Mouse (Mus musculus) CH12.LX (cell line): Measurements from ENCODE around the gene Pdcd4. TPM values are rescaled to one million over a fixed set of nuclear protein-coding genes. Genes with fewer than 3 reads are reported as not detected.
A peak's percentile ranks its signal among the peaks of the same experiment; 100 is the strongest.

Experiments
- DNase-seq: peaks from one replicate; pipeline ENCODE4 v3.0.0-alpha.2; 2013; ENCODE audit errors: extremely low read depth
- H3K27ac ChIP-seq: 2 replicates; pipeline ENCODE4 v1.5.1; 2012; ENCODE audit warnings: low read depth, mild to moderate bottlenecking, control low read depth, moderate library complexity; ENCODE audit not compliant: insufficient read depth
- H3K27me3 ChIP-seq: replicated peaks from 2 replicates; pipeline ENCODE3; 2012; ENCODE audit warnings: inconsistent platforms
- H3K36me3 ChIP-seq, 2 experiments: replicated peaks in 1 of 2; 2 replicates each; pipeline versions ENCODE3 to v1.6.1; 2012; ENCODE audit warnings: inconsistent platforms in 1 of 2, low read length in 1 of 2, mild to moderate bottlenecking in 1 of 2, mixed read lengths in 1 of 2, moderate library complexity in 1 of 2; ENCODE audit not compliant: control insufficient read depth in 1 of 2, insufficient read depth in 1 of 2
- H3K4me1 ChIP-seq, 2 experiments: 2 replicates each; pipeline ENCODE4 v1.6.1; 2012; ENCODE audit warnings: inconsistent platforms in 1 of 2, moderate library complexity in 1 of 2; ENCODE audit not compliant: insufficient read depth in 2 of 2, control insufficient read depth in 1 of 2
- H3K4me2 ChIP-seq: 2 replicates; pipeline ENCODE4 v1.6.1; 2012; ENCODE audit warnings: low read depth, mild to moderate bottlenecking, control low read depth; ENCODE audit not compliant: poor library complexity, insufficient read depth, severe bottlenecking
- H3K4me3 ChIP-seq, 3 experiments: fragments of 150-350 bp in 1 of 3; sonication (generic) in 1 of 3; replicated peaks in 1 of 3; 2 replicates each; pipeline versions ENCODE3 to v1.5.1; 2011 to 2012; ENCODE audit warnings: low read depth in 2 of 3, low read length in 2 of 3, mild to moderate bottlenecking in 2 of 3, moderate library complexity in 2 of 3, control low read depth in 1 of 3, improper control_type of control experiment in 1 of 3, inconsistent platforms in 1 of 3, mixed read lengths in 1 of 3; ENCODE audit not compliant: poor library complexity in 1 of 3
- H3K79me2 ChIP-seq: replicated peaks from 2 replicates; pipeline ENCODE4 v1.6.1; 2012; ENCODE audit warnings: mild to moderate bottlenecking, moderate library complexity; ENCODE audit not compliant: control insufficient read depth, poor library complexity, insufficient read depth, severe bottlenecking; ENCODE audit errors: extremely low read depth
- H3K9ac ChIP-seq: 2 replicates; pipeline ENCODE4 v1.6.1; 2012; ENCODE audit warnings: low read depth, mild to moderate bottlenecking, control low read depth, moderate library complexity; ENCODE audit not compliant: insufficient read depth
- H3K9me3 ChIP-seq: replicated peaks from 2 replicates; pipeline ENCODE3; 2012; ENCODE audit warnings: low read length, inconsistent platforms, mixed read lengths
- CHD2 ChIP-seq: IDR thresholded peaks from 2 replicates; pipeline ENCODE4 v1.6.1; 2011; ENCODE audit warnings: low read length, improper control_type of control experiment
- IRF4 ChIP-seq: IDR thresholded peaks from 2 replicates; pipeline ENCODE4 v1.6.1; 2014; ENCODE audit warnings: low read depth, mild to moderate bottlenecking, inconsistent platforms, low read length, improper control_type of control experiment
- JUND ChIP-seq: conservative IDR thresholded peaks from 2 replicates; pipeline ENCODE4 v1.6.1; 2011; ENCODE audit warnings: low read depth, low read length, improper control_type of control experiment
- MXI1 ChIP-seq: IDR thresholded peaks from 2 replicates; pipeline ENCODE4 v1.6.1; 2011; ENCODE audit warnings: mild to moderate bottlenecking, low read depth, low read length, improper control_type of control experiment
- NELFE ChIP-seq: IDR thresholded peaks from 2 replicates; pipeline ENCODE4 v1.6.1; 2011; ENCODE audit warnings: low read depth, low read length, improper control_type of control experiment
- NRF1 ChIP-seq: IDR thresholded peaks from 2 replicates; pipeline ENCODE4 v1.6.1; 2014; ENCODE audit warnings: low read depth, mild to moderate bottlenecking, inconsistent platforms, low read length, improper control_type of control experiment, moderate library complexity
- PAX5 ChIP-seq: IDR thresholded peaks from 2 replicates; pipeline ENCODE4 v1.6.1; 2012; ENCODE audit warnings: low read length, inconsistent platforms, mixed read lengths
- POLR2A ChIP-seq: IDR thresholded peaks from 2 replicates; pipeline ENCODE4 v1.6.1; 2011; ENCODE audit warnings: low read depth, mild to moderate bottlenecking, improper control_type of control experiment, low read length
- POLR2AphosphoS2 ChIP-seq: IDR thresholded peaks from 2 replicates; pipeline ENCODE4 v1.6.1; 2011; ENCODE audit warnings: low read depth, low read length, improper control_type of control experiment
- RAD21 ChIP-seq: IDR thresholded peaks from 2 replicates; pipeline ENCODE4 v1.6.1; 2011; ENCODE audit warnings: low read depth, mild to moderate bottlenecking, low read length, improper control_type of control experiment, moderate library complexity
- UBTF ChIP-seq: IDR thresholded peaks from 2 replicates; pipeline ENCODE4 v1.6.1; 2012; ENCODE audit warnings: low read depth, mild to moderate bottlenecking, inconsistent platforms, low read length, improper control_type of control experiment, moderate library complexity
- USF1 ChIP-seq: IDR thresholded peaks from 2 replicates; pipeline ENCODE4 v1.6.1; 2014; ENCODE audit warnings: low read depth, mild to moderate bottlenecking, inconsistent platforms, low read length, improper control_type of control experiment
- USF2 ChIP-seq: conservative IDR thresholded peaks from 2 replicates; pipeline ENCODE4 v1.6.1; 2011; ENCODE audit warnings: low read depth, low read length, improper control_type of control experiment
- ZC3H11A ChIP-seq: IDR thresholded peaks from 2 replicates; pipeline ENCODE4 v1.6.1; 2012; ENCODE audit warnings: low read depth, mild to moderate bottlenecking, inconsistent platforms, low read length, improper control_type of control experiment
- ZNF384 ChIP-seq: IDR thresholded peaks from 2 replicates; pipeline ENCODE4 v1.6.1; 2012; ENCODE audit warnings: low read depth, low read length, improper control_type of control experiment, inconsistent platforms
- dilution Hi-C: fragments of 300-500 bp; cut with MboI; formaldehyde crosslinking; loops from 2 replicates; pipeline ENCODE4 v1.14.3; 2020; ENCODE audit warnings: low sequenced_read_pairs; ENCODE audit not compliant: extremely low pct_unique_long_range_greater_than_20kb, extremely low pct_ligation_motif_present
- in situ Hi-C: fragments of 300-500 bp; cut with MboI; formaldehyde crosslinking; loops from 3 replicates; pipeline ENCODE4 v1.14.3; 2019; ENCODE audit warnings: low sequenced_read_pairs, low pct_ligation_motif_present, low pct_unique_long_range_greater_than_20kb, mixed read lengths
- polyA plus RNA-seq: library from polyadenylated mRNA; unstranded; fragments of >175 nt; gene quantifications from 2 replicates; pipeline ENCODE4 v1.2.1, GENCODE M21; 2012; ENCODE audit warnings: low read depth; ENCODE audit not compliant: insufficient read length
- total RNA-seq, 2 experiments: library from RNA; depleted of rRNA; stranded (reverse); fragments of 300-350 nt in 1 of 2; fragments of >200 nt in 1 of 2; gene quantifications; 2 replicates each; pipeline ENCODE4 v1.2.3; 2012 to 2014

Pdcd4 gene
- total and polyA plus RNA-seq, 3 experiments: 24.4 to 39.0 (median 26.3) TPM

DNA sequence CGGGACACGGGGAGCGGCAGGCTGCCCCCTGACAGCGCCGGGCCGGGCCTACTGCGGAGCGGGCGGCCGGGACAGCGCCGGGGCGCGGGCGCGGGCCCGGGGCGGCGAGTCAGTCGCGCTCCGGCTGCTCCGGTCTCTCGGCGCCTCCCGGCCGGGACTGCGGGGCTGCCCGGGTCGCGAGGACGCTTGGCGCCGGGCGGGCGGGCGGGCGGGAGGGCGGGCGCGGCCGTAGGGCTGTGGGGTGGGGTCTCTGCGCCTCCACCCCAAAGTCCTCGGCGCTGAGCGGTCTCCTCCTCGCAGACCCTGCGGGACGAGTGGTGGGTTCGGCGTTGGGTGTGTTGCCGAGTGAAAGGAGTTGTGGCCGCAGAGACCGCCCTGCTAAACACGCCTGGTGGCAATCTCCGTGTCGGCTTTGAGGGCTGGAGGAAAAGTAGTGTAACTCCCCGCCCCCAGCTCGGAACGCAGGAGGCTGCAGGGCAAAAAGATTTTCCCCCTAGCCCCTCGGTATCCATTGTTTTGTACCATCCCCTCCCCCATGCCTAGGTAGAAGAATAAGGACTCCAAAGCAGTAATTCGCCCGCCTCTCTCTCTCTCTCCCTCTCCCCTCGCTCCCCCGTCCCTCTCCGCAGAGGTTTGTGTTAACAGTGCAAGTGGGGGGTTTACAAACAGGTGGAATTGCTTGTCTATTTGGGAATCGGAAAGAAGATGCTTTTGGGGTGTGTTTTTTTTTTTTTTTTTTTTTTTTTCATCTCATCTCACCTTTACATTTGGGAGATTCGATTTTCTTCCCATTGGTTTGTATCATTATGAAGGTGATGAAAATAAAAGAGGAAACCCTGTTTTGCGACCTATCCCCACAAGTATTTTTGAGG lies 53.4 kb downstream of the Pdcd4 start:
- in situ Hi-C loops (no loop called here), dilution Hi-C loops (no loop called here)
- DNase-seq: peak; percentile 44
- peak overlapping the region; percentile 85 for H3K4me2 ChIP-seq
- H3K79me2 ChIP-seq: peaks cover 21% of the 10 kb centered on the region
- H3K27me3 ChIP-seq: no peaks in the 10 kb centered on the region
- H3K4me1 ChIP-seq: peaks cover 2 to 16% of the 10 kb centered on the region in 2 experiments; a peak in 2 of 4 replicates
- peak overlapping the region; percentile 60 to 87 (median 79) for H3K4me3 ChIP-seq
- H3K27ac ChIP-seq: no peak overlapping the region; the same call in 1 of the 2 replicates
- H3K9ac ChIP-seq: peak overlapping the region; percentile 86
- TF ChIP-seq CHD2: peak; percentile 40; the same call in 1 of the 2 replicates
- no peak for TF ChIP-seq PAX5
- no peak; the same call in 1 of the 2 replicates for TF ChIP-seq UBTF
- no peak for TF ChIP-seq JUND
- TF ChIP-seq IRF4: no peak
- no peak for TF ChIP-seq POLR2AphosphoS2
- peak; percentile 61 for TF ChIP-seq ZNF384
- TF ChIP-seq ZC3H11A: no peak
- TF ChIP-seq USF2: no peak
- no peak for TF ChIP-seq POLR2A
- no peak for TF ChIP-seq NELFE
- TF ChIP-seq RAD21: no peak
- no peak; the same call in 1 of the 2 replicates for TF ChIP-seq MXI1
- TF ChIP-seq USF1: no peak
- H3K36me3 ChIP-seq: peaks cover 3 to 16% of the 10 kb centered on the region in 2 experiments
- H3K9me3 ChIP-seq: no peaks in the 10 kb centered on the region

DNA sequence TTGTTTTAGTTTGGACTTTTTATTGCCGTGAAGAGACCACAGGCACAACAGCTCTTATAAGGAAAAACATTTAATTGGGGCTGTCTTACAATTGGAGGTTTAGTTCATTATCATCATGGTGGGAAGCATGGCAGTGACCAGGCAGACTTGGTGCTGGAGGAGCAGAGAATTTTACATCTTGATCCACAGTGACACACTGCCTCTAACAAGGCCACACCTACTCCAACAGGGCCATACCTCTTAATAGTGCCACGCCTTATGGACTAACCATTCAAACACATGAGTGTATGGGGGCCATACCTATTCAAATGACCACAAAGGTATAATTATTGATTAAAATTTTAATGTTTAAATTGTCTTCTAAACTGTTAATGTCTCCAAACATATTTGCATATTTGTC lies 65.5 kb downstream of the Pdcd4 start:
- Histone ChIP-seq H3K4me2 (no peak overlapping the region), H3K36me3 (peaks cover 0 to 2% of the 10 kb centered on the region in 2 experiments), H3K27me3 (no peaks in the 10 kb centered on the region), H3K4me3 (no peak overlapping the region), H3K9me3 (no peaks in the 10 kb centered on the region), H3K4me1 (peaks cover 0 to 2% of the 10 kb centered on the region in 2 experiments; a peak in 1 of 4 replicates), H3K79me2 (peaks cover 6% of the 10 kb centered on the region), H3K9ac (no peak overlapping the region), H3K27ac (no peak overlapping the region)
- no peak for TF ChIP-seq NRF1
- DNase-seq: no peak
- dilution Hi-C loops (no loop called here), in situ Hi-C loops (no loop called here)
